Mouse (Mus musculus) left cerebral cortex, postnatal 36 days (tissue): ENCODE measurements around the gene Glod5. TPM values are rescaled to one million over a fixed set of nuclear protein-coding genes. Genes with fewer than 3 reads are reported as not detected.
"Not testable (repeated sequence)": the region's sequence is repeated elsewhere in the genome, so short reads cannot be mapped to it uniquely, and the experiment has no call there.

Source experiments
- DNase-seq, 2 experiments: peaks; one replicate each; pipeline ENCODE4 v3.0.0; 2021 to 2022; ENCODE audit warnings: low spot score in 2 of 2, mixed read lengths in 1 of 2
- intact Hi-C: fragments of 180-260 bp; cut with DNase I; formaldehyde crosslinking; loops from one replicate; pipeline ENCODE4 v1.15.1; 2025
- total RNA-seq, 2 experiments: library from RNA; stranded (reverse); gene quantifications; 2 replicates each; pipeline ENCODE4 v1.2.3; 2021

Gene Glod5
- total RNA-seq = under 1 TPM in 1 of 2 experiments, not detected in 1; 0.69 TPM

GRCm38 (mm10) chrX:8018286-8018685, at the start of gene Glod5:
Gene Glod5, minus strand, starts transcription at chrX:8018492.
- intact Hi-C loops = loop anchor here (5.0 to 10.0 kb wide), 2 partner anchors 73 to 101 kb away; partner anchors contain the start of genes Hdac6 and Pcsk1n
- no peak for DNase-seq

- intact Hi-C loops, DNase-seq: not testable (repeated sequence)
These were observed 32.9 kb upstream of the Glod5 start for GRCm38 (mm10) chrX:8051044-8051781.

GRCm38 (mm10) chrX:8033009-8033408, 14.7 kb upstream of the Glod5 start:
- intact Hi-C loops = no loop called here

GRCm38 (mm10) chrX:8026811-8027210, 8.5 kb upstream of the Glod5 start:
- intact Hi-C loops = no loop called here
- no peak for DNase-seq

More at GRCm38 (mm10) chrX:8033009-8033408, 14.7 kb upstream of the Glod5 start:
- no peak for DNase-seq

GRCm38 (mm10) chrX:8024795-8025194, 6.5 kb upstream of the Glod5 start:
- intact Hi-C loops = no loop called here
- no peak for DNase-seq

- no peak for DNase-seq
- intact Hi-C loops = no loop called here
These were observed 2.0 kb upstream of the Glod5 start for GRCm38 (mm10) chrX:8020111-8020778.

GRCm38 (mm10) chrX:8017142-8017541, 1.1 kb downstream of the Glod5 start:
- intact Hi-C loops = loop anchor here (5.0 to 10.0 kb wide), 2 partner anchors 72 to 100 kb away; partner anchors contain the start of genes Hdac6 and Pcsk1n
- peak; percentile 6 to 9 for DNase-seq

DNA sequence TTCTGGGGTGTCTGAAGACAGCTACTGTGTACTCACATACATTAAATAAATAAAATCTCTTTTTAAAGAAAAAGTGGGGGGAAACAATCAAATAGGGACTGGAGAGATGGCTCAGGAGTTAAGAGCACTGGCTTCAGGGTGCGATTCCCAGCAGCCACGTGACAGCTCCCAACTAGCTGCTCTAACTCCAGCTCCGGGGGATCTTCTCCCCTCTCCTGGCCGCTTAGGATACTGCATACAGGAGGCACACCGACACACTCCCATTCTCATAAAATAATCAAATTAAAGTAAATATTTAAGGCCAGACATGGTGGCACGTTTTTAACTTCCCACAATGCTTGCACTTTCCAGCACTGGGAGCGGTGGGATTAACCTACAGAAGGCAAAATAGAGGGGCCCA, 2.6 kb downstream of the Glod5 start:
- intact Hi-C loops = loop anchor here (5.0 to 10.0 kb wide), 2 partner anchors 71 to 98 kb away; partner anchors contain the start of genes Hdac6 and Pcsk1n
- not testable (repeated sequence) for DNase-seq

GRCm38 (mm10) chrX:8013569-8014314, 4.5 kb downstream of the Glod5 start:
- intact Hi-C loops = loop anchor here (10.0 kb wide), 1 partner anchor 69 kb away; the partner anchor contains the start of gene Hdac6
- DNase-seq = no peak

DNA sequence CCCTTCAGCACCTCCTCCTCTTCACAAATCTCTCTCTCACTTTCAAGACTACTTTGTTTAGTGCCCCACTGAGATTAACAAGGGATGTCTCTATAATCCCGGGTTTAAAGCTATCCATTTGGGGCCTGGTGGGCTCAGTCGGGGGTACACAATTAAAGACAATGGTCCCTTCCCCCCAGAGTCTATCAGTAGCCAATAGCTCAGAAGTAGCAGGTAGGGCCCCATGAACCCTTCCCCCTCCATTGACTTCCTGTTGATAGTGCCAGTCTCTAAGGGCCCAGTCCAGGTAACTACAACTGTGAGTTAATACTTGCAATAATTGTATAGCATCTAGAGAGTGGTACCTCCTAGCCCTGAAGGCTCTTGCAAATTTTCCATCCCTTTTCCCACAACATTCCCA, 5.1 kb downstream of the Glod5 start:
- intact Hi-C loops = loop anchor here (10.0 kb wide), 1 partner anchor 68 kb away; the partner anchor contains the start of gene Hdac6
- DNase-seq = no peak

DNA sequence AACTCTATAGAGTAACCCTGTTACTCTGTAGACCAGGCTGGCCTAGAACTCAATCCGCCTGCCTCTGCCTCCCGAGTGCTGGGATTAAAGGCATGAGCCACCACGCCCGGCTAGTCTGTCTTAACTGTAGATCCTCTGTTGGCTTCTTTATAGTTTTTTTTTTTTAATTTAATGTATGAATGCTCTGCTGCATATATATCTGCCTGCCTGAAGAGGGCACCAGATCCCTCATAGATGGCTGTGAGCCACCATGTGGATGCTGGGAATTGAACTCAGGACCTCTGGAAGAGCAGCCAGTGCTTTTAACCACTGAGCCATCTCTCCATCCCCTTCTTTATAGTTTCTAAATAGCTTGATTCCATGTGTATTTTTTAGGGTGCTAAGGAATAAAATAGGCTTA, 8.9 kb downstream of the Glod5 start:
- intact Hi-C loops, DNase-seq: not testable (repeated sequence)

DNA sequence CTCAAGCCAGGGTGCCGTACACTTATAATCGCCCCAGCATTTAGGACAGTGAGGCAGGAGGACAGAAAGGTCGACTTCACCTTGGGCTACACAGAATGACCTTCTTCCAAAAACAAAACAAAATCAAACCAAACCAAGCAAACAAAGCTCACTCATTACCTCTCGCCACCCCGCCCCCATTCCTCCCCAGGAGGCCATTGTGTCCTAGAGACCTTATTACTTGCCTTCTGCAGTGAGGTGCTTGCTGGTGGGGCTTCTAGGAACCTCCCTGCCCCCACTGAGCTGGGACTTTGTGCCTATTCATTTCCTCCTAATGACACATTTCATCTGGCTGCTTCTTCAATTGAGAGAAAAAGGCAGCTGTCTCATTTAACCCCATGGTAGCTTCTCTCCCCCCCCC, 9.7 kb downstream of the Glod5 start:
- no peak for DNase-seq
- intact Hi-C loops = no loop called here

- DNase-seq = no peak
- intact Hi-C loops = no loop called here
These were observed 15.3 kb downstream of the Glod5 start for GRCm38 (mm10) chrX:8002971-8003370.

- intact Hi-C loops = no loop called here
- DNase-seq = no peak
These were observed 16.3 kb downstream of the Glod5 start for GRCm38 (mm10) chrX:8002001-8002400.

- DNase-seq = no peak
- intact Hi-C loops = no loop called here
These were observed 17.6 kb downstream of the Glod5 start for GRCm38 (mm10) chrX:8000546-8001192.

GRCm38 (mm10) chrX:7993068-7993735, 25.1 kb downstream of the Glod5 start:
- intact Hi-C loops = no loop called here

DNA sequence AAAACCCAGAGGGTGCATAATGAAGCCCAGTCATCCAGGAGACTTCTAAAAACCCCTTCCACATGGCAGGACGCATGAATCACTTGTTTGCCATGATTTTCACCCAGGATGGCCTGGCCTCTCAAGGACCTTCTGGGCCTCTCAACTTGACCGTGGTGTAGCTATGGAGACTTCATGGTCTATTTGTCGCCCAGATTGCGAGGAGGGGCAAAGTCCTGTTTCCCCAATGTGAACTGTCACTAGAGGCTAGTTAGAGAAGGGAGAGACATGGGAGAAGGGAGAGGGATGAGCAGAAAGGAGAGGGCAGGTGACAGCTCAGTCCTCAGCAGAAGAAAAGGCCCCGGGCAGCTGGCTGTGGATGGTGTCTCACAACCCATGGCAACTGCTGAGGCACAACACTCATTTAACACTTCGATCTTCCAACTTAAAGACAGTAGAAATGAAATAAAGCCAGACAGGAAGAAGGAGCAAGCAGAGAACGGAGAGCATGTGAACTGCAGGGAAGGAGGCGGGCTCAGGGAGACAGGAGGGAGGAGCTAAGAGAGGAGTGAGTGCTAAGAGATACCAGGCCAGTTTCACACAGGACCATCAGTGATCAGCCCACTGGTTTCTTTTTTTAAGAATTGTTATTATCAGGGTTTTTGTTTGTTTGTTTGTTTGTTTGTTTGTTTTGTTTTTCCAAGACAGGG, 25.8 kb downstream of the Glod5 start:
- intact Hi-C loops = no loop called here
- no peak for DNase-seq

More at GRCm38 (mm10) chrX:7993068-7993735, 25.1 kb downstream of the Glod5 start:
- DNase-seq = no peak

GRCm38 (mm10) chrX:7981368-7981767, 36.9 kb downstream of the Glod5 start:
- intact Hi-C loops = no loop called here
- DNase-seq = no peak
